Mouse (Mus musculus) MEL (cell line): Measurements from ENCODE around the gene Baz2a. TPM values are rescaled to one million over a fixed set of nuclear protein-coding genes. Genes with fewer than 3 reads are reported as not detected.
A peak's percentile ranks its signal among the peaks of the same experiment; 100 is the strongest.
"Not testable (repeated sequence)": the region's sequence is repeated elsewhere in the genome, so short reads cannot be mapped to it uniquely, and the experiment has no call there.

ENCODE experiments used
- DNase-seq: peaks from one replicate; pipeline ENCODE4 v3.0.0; 2011; ENCODE audit warnings: low read depth, low spot score
- H3K27ac ChIP-seq: 2 replicates; pipeline ENCODE4 v1.5.1; 2012; ENCODE audit warnings: low read depth, mild to moderate bottlenecking, control low read depth, low read length, moderate library complexity; ENCODE audit not compliant: control insufficient read depth
- H3K27me3 ChIP-seq, 2 experiments: fragments of 150-350 bp in 1 of 2; sonication (generic) in 1 of 2; 2 replicates each; pipeline ENCODE4 v1.6.1; 2012; ENCODE audit warnings: low read length in 2 of 2, mild to moderate bottlenecking in 2 of 2, improper control_type of control experiment in 1 of 2, moderate library complexity in 1 of 2; ENCODE audit not compliant: insufficient read depth in 2 of 2, control insufficient read depth in 1 of 2
- H3K36me3 ChIP-seq, 2 experiments: 2 replicates each; pipeline ENCODE4 v1.6.1; 2012 to 2014; ENCODE audit warnings: low read length in 2 of 2, improper control_type of control experiment in 1 of 2, inconsistent platforms in 1 of 2, mild to moderate bottlenecking in 1 of 2; ENCODE audit not compliant: insufficient read depth in 2 of 2, control insufficient read depth in 1 of 2
- H3K4me1 ChIP-seq, 2 experiments: fragments of 150-350 bp in 1 of 2; sonication (generic) in 1 of 2; 2 replicates each; pipeline ENCODE4 v1.6.1; 2012; ENCODE audit warnings: low read length in 2 of 2, improper control_type of control experiment in 1 of 2, mild to moderate bottlenecking in 1 of 2; ENCODE audit not compliant: insufficient read depth in 2 of 2, control insufficient read depth in 1 of 2
- H3K4me3 ChIP-seq, 2 experiments: fragments of 150-350 bp in 1 of 2; sonication (generic) in 1 of 2; 2 replicates each; pipeline ENCODE4 v1.5.1; 2012; ENCODE audit warnings: low read depth in 2 of 2, low read length in 2 of 2, mild to moderate bottlenecking in 2 of 2, moderate library complexity in 2 of 2, control low read depth in 1 of 2, improper control_type of control experiment in 1 of 2; ENCODE audit not compliant: control insufficient read depth in 1 of 2, insufficient read depth in 1 of 2
- H3K79me2 ChIP-seq: 2 replicates; pipeline ENCODE4 v1.6.1; 2012; ENCODE audit warnings: mild to moderate bottlenecking, low read length, moderate library complexity; ENCODE audit not compliant: control insufficient read depth, poor library complexity, insufficient read depth
- H3K9ac ChIP-seq: 2 replicates; pipeline ENCODE4 v1.6.1; 2012; ENCODE audit warnings: low read depth, mild to moderate bottlenecking, control low read depth, low read length, moderate library complexity; ENCODE audit not compliant: control insufficient read depth, poor library complexity, severe bottlenecking
- H3K9me3 ChIP-seq: fragments of 150-350 bp; sonication (generic); replicated peaks from 2 replicates; pipeline ENCODE4 v1.6.1; 2012; ENCODE audit warnings: mild to moderate bottlenecking, low read length, improper control_type of control experiment, moderate library complexity; ENCODE audit not compliant: insufficient read depth
- BHLHE40 ChIP-seq: IDR thresholded peaks from 2 replicates; pipeline ENCODE4 v1.6.1; 2012; ENCODE audit warnings: low read depth, mild to moderate bottlenecking, inconsistent platforms, low read length, improper control_type of control experiment, borderline replicate concordance
- CHD1 ChIP-seq: IDR thresholded peaks from 2 replicates; pipeline ENCODE4 v1.6.1; 2012; ENCODE audit warnings: low read depth, mild to moderate bottlenecking, inconsistent platforms, low read length, improper control_type of control experiment
- CTCF ChIP-seq, 3 experiments: IDR thresholded peaks in 2 of 3; conservative IDR thresholded peaks in 1 of 3; 2 replicates each; pipeline ENCODE4 v1.5.1; 2011 to 2012; ENCODE audit warnings: low read length in 3 of 3, low read depth in 2 of 3, mild to moderate bottlenecking in 2 of 3, improper control_type of control experiment in 1 of 3, inconsistent platforms in 1 of 3, mixed read lengths in 1 of 3, moderate library complexity in 1 of 3; ENCODE audit not compliant: control insufficient read depth in 1 of 3, insufficient read depth in 1 of 3, poor library complexity in 1 of 3, severe bottlenecking in 1 of 3
- EP300 ChIP-seq, 2 experiments: IDR thresholded peaks; 2 replicates each; pipeline ENCODE4 v1.6.1; 2011; ENCODE audit warnings: improper control_type of control experiment in 2 of 2, low read length in 2 of 2, low read depth in 1 of 2, mild to moderate bottlenecking in 1 of 2
- ETS1 ChIP-seq: IDR thresholded peaks from 2 replicates; pipeline ENCODE4 v1.6.1; 2012; ENCODE audit warnings: low read depth, mild to moderate bottlenecking, inconsistent platforms, low read length, improper control_type of control experiment, moderate library complexity
- GABPA ChIP-seq: IDR thresholded peaks from 2 replicates; pipeline ENCODE4 v1.6.1; 2012; ENCODE audit warnings: low read depth, mild to moderate bottlenecking, inconsistent platforms, low read length, improper control_type of control experiment, moderate library complexity
- JUND ChIP-seq: IDR thresholded peaks from 2 replicates; pipeline ENCODE4 v1.6.1; 2011; ENCODE audit warnings: low read depth, mild to moderate bottlenecking, improper control_type of control experiment, low read length
- KAT2A ChIP-seq: conservative IDR thresholded peaks from 2 replicates; pipeline ENCODE4 v1.6.1; 2012; ENCODE audit warnings: low read depth, low read length, improper control_type of control experiment, inconsistent platforms
- MAZ ChIP-seq: IDR thresholded peaks from 2 replicates; pipeline ENCODE4 v1.6.1; 2012; ENCODE audit warnings: low read depth, mild to moderate bottlenecking, inconsistent platforms, low read length, improper control_type of control experiment
- MEF2A ChIP-seq: IDR thresholded peaks from 2 replicates; pipeline ENCODE4 v1.6.1; 2014; ENCODE audit warnings: low read depth, mild to moderate bottlenecking, inconsistent platforms, low read length, improper control_type of control experiment; ENCODE audit not compliant: poor library complexity, insufficient replicate concordance, severe bottlenecking; ENCODE audit errors: extremely low read depth
- MXI1 ChIP-seq: IDR thresholded peaks from 2 replicates; pipeline ENCODE4 v1.6.1; 2011; ENCODE audit warnings: mild to moderate bottlenecking, low read depth, low read length, improper control_type of control experiment
- NRF1 ChIP-seq: IDR thresholded peaks from 2 replicates; pipeline ENCODE4 v1.6.1; 2014; ENCODE audit warnings: low read depth, mild to moderate bottlenecking, inconsistent platforms, low read length, improper control_type of control experiment, moderate library complexity; ENCODE audit not compliant: poor library complexity, insufficient read depth, severe bottlenecking
- POLR2AphosphoS2 ChIP-seq: IDR thresholded peaks from 2 replicates; pipeline ENCODE4 v1.6.1; 2011; ENCODE audit warnings: low read length, improper control_type of control experiment
- POLR2AphosphoS5 ChIP-seq: IDR thresholded peaks from 2 replicates; pipeline ENCODE4 v1.6.1; 2012; ENCODE audit warnings: low read depth, borderline replicate concordance, mild to moderate bottlenecking, inconsistent platforms, low read length, moderate library complexity, mixed read lengths
- RAD21 ChIP-seq: IDR thresholded peaks from 2 replicates; pipeline ENCODE4 v1.6.1; 2011; ENCODE audit warnings: mild to moderate bottlenecking, low read depth, low read length, improper control_type of control experiment
- RCOR1 ChIP-seq: IDR thresholded peaks from 2 replicates; pipeline ENCODE4 v1.6.1; 2012; ENCODE audit warnings: low read depth, mild to moderate bottlenecking, inconsistent platforms, low read length, improper control_type of control experiment
- SIN3A ChIP-seq: IDR thresholded peaks from 2 replicates; pipeline ENCODE4 v1.6.1; 2012; ENCODE audit warnings: low read length, improper control_type of control experiment, inconsistent platforms
- SMC3 ChIP-seq: IDR thresholded peaks from 2 replicates; pipeline ENCODE4 v1.6.1; 2011; ENCODE audit warnings: low read depth, low read length, improper control_type of control experiment
- TAL1 ChIP-seq: IDR thresholded peaks from 2 replicates; pipeline ENCODE4 v1.6.1; 2012; ENCODE audit warnings: mild to moderate bottlenecking, inconsistent platforms, low read length, moderate library complexity, mixed read lengths
- TCF12 ChIP-seq: IDR thresholded peaks from 2 replicates; pipeline ENCODE4 v1.6.1; 2014; ENCODE audit warnings: low read depth, mild to moderate bottlenecking, inconsistent platforms, low read length, improper control_type of control experiment, moderate library complexity
- UBTF ChIP-seq: IDR thresholded peaks from 2 replicates; pipeline ENCODE4 v1.6.1; 2012; ENCODE audit warnings: low read depth, mild to moderate bottlenecking, inconsistent platforms, low read length, improper control_type of control experiment, moderate library complexity, borderline replicate concordance; ENCODE audit not compliant: insufficient read depth
- ZKSCAN1 ChIP-seq: IDR thresholded peaks from 2 replicates; pipeline ENCODE4 v1.6.1; 2012; ENCODE audit warnings: low read depth, mild to moderate bottlenecking, inconsistent platforms, low read length, improper control_type of control experiment, moderate library complexity
- ZNF384 ChIP-seq: IDR thresholded peaks from 2 replicates; pipeline ENCODE4 v1.6.1; 2012; ENCODE audit warnings: low read depth, mild to moderate bottlenecking, inconsistent platforms, low read length, improper control_type of control experiment
- polyA plus RNA-seq, 2 experiments: library from polyadenylated mRNA; stranded (reverse) in 1 of 2; unstranded in 1 of 2; fragments of >175 nt in 1 of 2; fragments of >200 nt in 1 of 2; gene quantifications; 2 replicates each; pipeline versions ENCODE4 v1.2.1 to v1.2.4; 2012; ENCODE audit warnings: low replicate concordance in 2 of 2, low read depth in 1 of 2; ENCODE audit not compliant: insufficient read length in 2 of 2, insufficient read depth in 1 of 2, missing spikeins in 1 of 2
- total RNA-seq: library from RNA; depleted of rRNA; stranded (reverse); fragments of 300-350 nt; gene quantifications from 2 replicates; pipeline ENCODE4 v1.2.3, GENCODE M21; 2012

Baz2a gene
- total and polyA plus RNA-seq, 3 experiments: 5.5 to 46.0 (median 33.8) TPM

GRCm38 (mm10) chr10:128086391-128086790 lies 5.0 kb upstream of the Baz2a start:
- TF ChIP-seq CTCF (IDR thresholded peaks at IDR 0.05 in 2 of 3, conservative IDR thresholded peaks at IDR 0.05 in 1 of 3; ENCODE audit: control insufficient read depth in 1 of 3, insufficient read depth in 1 of 3, low read depth in 2 of 3, low read length in 3 of 3, poor library complexity in 1 of 3, severe bottlenecking in 1 of 3): peak; percentile 30 to 64 (median 56)
- no peak for TF ChIP-seq CHD1

GRCm38 (mm10) chr10:128087216-128087615 lies 4.2 kb upstream of the Baz2a start:
- not testable (repeated sequence) for H3K4me3 ChIP-seq, H3K9ac ChIP-seq, H3K27ac ChIP-seq, H3K9me3 ChIP-seq, H3K27me3 ChIP-seq, DNase-seq
- H3K79me2 ChIP-seq: peaks cover 39% of the 10 kb centered on the region
- H3K4me1 ChIP-seq: peaks cover 11 to 28% of the 10 kb centered on the region in 2 experiments
- peaks cover 48 to 59% of the 10 kb centered on the region in 2 experiments for H3K36me3 ChIP-seq

More at GRCm38 (mm10) chr10:128086391-128086790, 5.0 kb upstream of the Baz2a start:
- Histone ChIP-seq H3K9me3 (no peaks in the 10 kb centered on the region), H3K79me2 (peaks cover 36% of the 10 kb centered on the region), H3K4me1 (peaks cover 15 to 35% of the 10 kb centered on the region in 2 experiments), H3K27me3 (no peaks in the 10 kb centered on the region), H3K4me3 (no peak overlapping the region), H3K36me3 (peaks cover 48 to 64% of the 10 kb centered on the region in 2 experiments), H3K9ac (no peak overlapping the region), H3K27ac (peak overlapping the region; percentile 13; the same call in 1 of the 2 replicates)
- DNase-seq: peak; percentile 62

GRCm38 (mm10) chr10:128088181-128088580 lies 3.2 kb upstream of the Baz2a start:
- TF ChIP-seq RCOR1 (no peak), POLR2AphosphoS5 (no peak), TCF12 (no peak), CHD1 (0 out of 2 replicates have a peak, but pooled peaks have one; percentile 38), POLR2AphosphoS2 (peak; percentile 30; the same call in 1 of the 2 replicates), RAD21 (no peak), KAT2A (no peak), MXI1 (no peak), MEF2A (no peak), SMC3 (no peak), BHLHE40 (no peak), JUND (no peak), SIN3A (0 out of 2 replicates have a peak, but pooled peaks have one; percentile 7), TAL1 (no peak), ZNF384 (no peak), UBTF (no peak), ZKSCAN1 (no peak), EP300 (IDR thresholded peaks at IDR 0.05; ENCODE audit: low read depth in 1 of 2, low read length in 2 of 2) (no peak), MAZ (no peak), GABPA (no peak), ETS1 (no peak), NRF1 (no peak)
- H3K4me3 ChIP-seq: no peak overlapping the region
- H3K27ac ChIP-seq: no peak overlapping the region
- peaks cover 48 to 59% of the 10 kb centered on the region in 2 experiments for H3K36me3 ChIP-seq
- peaks cover 35% of the 10 kb centered on the region for H3K79me2 ChIP-seq
- DNase-seq: no peak
- H3K9ac ChIP-seq: no peak overlapping the region
- no peaks in the 10 kb centered on the region for H3K27me3 ChIP-seq
- no peaks in the 10 kb centered on the region for H3K9me3 ChIP-seq
- H3K4me1 ChIP-seq: peaks cover 11 to 28% of the 10 kb centered on the region in 2 experiments
